Mouse (Mus musculus): ENCODE data around the gene Eef1akmt2. TPM values are rescaled to one million over a fixed set of nuclear protein-coding genes. Genes with fewer than 3 reads are reported as not detected.

Gene Eef1akmt2
- total RNA-seq, 2 experiments from 2014 or later, result 13.9 to 14.6 TPM

DNA sequence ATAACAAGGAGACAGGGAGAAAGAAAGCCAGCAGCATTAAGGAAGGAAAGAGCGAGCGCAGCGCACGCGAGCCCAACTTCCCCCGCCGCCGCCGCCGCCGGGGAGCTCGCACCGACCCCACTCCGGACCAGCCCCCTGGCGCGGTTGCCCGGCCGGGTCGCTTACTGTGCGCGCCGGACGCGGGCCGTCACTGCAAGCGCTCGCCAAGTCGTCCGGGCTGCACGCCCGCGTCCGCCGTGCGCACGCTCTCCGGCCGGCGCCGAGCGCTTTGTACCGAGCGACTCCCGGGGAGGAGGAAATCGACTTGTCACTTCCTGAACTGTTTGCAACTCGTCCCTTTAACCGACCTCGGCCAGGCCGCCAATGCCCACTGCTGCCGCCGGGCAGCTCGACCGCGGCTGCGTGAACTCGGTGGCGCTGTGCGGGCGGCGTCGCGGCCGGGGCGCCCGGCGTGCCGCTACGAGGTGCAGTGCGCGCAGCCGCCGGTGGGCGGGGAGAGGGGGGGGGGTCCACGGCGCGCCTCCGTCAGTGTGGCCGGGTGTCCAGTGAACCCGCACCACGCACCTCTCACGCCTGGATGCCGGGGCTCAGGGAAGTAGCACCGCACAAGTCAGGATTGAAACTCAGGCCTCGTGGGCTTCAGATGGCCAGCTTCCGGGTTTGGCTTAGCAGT, 38.9 kb downstream of the Eef1akmt2 start, which contains the start of gene Fam53b:
TSS of gene Fam53b (minus strand) at position 471 of the 673 bp plus-strand sequence.
- intact Hi-C loops (cut with DNase I), result loop anchor here (5.0 to 10.0 kb wide), 2 partner anchors 141 to 239 kb away; partner anchors contain the start of gene Oat

DNA sequence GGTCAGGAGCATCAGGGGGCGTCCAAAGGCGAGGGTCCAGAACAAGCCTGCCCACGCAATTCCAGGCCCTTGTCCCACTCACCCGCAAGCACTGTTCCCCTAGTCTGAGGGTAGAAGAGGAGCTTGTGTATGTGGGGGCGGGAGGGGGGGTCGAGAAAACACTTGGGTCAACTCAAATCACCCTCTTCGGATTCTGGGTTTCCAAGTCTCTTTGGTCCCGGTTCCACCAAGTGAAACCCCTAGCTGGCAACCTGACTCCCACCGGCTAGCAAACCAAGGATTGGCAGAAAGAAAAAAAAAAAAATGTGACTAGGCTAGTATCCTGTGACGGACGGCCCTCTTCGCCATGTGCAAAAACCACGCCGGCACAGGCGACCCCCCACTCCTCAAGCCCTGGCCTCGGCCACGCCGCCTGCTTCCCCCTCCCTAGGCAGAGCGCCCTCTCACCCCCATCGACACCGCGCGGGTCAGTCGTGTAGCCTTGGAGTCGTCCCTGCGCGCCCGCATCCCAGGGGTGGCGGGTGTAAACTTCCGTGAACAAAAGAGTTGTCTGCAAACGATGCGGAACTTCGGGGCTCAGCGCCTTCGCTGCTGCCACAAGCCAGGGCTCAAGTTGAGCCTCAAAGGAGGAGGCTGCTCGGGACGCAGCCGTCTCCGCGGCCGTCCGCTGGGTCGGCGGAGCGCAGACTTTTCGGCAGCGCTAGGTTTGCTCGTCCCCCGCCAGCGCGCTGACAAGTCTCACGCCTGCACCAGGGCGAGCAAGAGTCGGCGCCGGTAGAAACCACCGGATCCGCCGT, 39.7 kb downstream of the Eef1akmt2 start:
- DNase-seq, result peak; percentile 72 to 74
- intact Hi-C loops (cut with DNase I), result loop anchor here (5.0 to 10.0 kb wide), 2 partner anchors 141 to 238 kb away; partner anchors contain the start of gene Oat

More for the DNA sequence above, 38.9 kb downstream of the Eef1akmt2 start, which contains the start of gene Fam53b:
- DNase-seq, result peak; percentile 83 to 85

GRCm38 (mm10) chr7:132811716-132812618, 40.5 kb downstream of the Eef1akmt2 start:
- peak; percentile 55 to 57 for DNase-seq
- intact Hi-C loops (cut with DNase I), result loop anchor here (1.0 to 10.0 kb wide), 5 partner anchors 27 to 237 kb away; partner anchors contain the start of gene Oat

- intact Hi-C loops (cut with DNase I), result loop anchor here (1.0 to 10.0 kb wide), 5 partner anchors 26 to 236 kb away; partner anchors contain the start of gene Oat
- peak; percentile 95 to 97 for DNase-seq
These were observed 41.6 kb downstream of the Eef1akmt2 start for GRCm38 (mm10) chr7:132810879-132811278.

- intact Hi-C loops (cut with DNase I), result loop anchor here (2.0 to 10.0 kb wide), 3 partner anchors 26 to 236 kb away; partner anchors contain the start of gene Oat
- peak; percentile 70 to 74 for DNase-seq
These were observed 42.1 kb downstream of the Eef1akmt2 start for GRCm38 (mm10) chr7:132810368-132810767.

DNA sequence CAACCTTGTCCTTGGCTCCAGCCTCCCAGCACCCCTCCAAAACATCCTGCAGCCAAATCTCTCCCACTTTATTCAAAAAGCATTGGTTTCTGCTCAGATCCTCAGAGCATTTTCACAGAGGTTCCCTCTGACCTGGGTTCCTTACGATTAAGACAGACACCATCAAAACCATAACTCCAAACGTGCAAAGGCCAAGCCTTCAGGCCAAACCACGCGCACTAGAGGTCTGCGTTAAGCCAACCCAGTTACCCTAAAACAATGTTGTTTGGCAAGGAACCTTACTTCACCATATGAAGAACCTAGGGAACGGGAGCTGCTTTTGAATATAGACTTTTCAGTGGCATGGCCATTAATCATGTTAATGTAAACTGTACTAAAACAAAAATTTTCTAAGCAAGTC, 42.8 kb downstream of the Eef1akmt2 start:
- intact Hi-C loops (cut with DNase I), result loop anchor here (2.0 to 10.0 kb wide), 3 partner anchors 25 to 235 kb away; partner anchors contain the start of gene Oat
- no peak for DNase-seq

GRCm38 (mm10) chr7:132808841-132809682, 43.4 kb downstream of the Eef1akmt2 start:
- intact Hi-C loops (cut with DNase I), result no loop called here

GRCm38 (mm10) chr7:132808051-132808796, 44.2 kb downstream of the Eef1akmt2 start:
- intact Hi-C loops (cut with DNase I), result no loop called here

More at GRCm38 (mm10) chr7:132808841-132809682, 43.4 kb downstream of the Eef1akmt2 start:
- DNase-seq, result peak; percentile 51 to 55

DNA sequence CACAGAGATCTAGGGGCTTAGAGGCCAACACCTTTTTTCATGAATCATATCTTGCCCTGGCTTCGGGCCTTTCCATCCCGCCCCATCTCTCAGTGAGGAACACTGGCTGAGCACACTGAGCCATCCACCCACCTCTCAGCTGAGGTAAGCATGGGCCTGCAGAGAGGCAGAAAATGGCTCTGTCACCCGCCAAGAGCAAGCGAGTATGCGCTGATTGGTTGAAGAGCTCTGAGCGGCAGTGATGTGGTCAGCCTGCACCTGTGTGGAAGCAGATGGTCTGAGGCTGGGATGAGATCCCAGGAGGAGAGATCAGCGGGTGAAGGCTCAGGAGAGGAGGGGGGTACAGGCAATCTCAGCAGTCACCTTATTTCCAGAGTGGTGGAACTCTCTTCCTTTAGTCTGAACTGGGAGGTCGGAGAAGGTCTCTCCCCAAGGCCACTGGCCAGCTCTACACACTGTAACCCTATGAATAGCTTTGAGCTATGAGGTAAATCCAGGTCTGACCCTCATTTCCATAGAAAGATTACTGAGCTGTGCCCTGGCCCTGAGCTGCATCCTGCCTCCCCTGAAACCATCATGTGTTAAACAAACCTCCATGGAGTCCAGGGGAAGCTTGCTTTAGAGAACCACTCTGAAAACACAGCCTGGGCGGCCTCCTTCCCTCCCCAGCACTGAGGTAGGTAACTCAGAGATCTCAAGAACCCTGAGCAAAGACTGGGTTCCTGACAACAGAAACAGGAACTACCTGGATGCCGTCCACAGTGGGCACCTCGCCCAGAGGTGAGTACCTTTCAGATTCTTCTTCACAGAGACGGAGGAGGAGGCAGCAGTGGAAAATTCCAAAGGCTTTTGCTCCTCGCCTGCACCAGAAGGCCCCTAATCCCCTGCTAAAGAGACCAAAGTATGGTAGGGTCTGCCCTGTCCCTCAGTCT, 45.3 kb downstream of the Eef1akmt2 start:
- intact Hi-C loops (cut with DNase I), result no loop called here
- DNase-seq, result peak; percentile 41 to 47

More at GRCm38 (mm10) chr7:132808051-132808796, 44.2 kb downstream of the Eef1akmt2 start:
- DNase-seq, result no peak

- intact Hi-C loops (cut with DNase I), result no loop called here
- DNase-seq, result peak; percentile 85 to 86
These were observed 46.2 kb downstream of the Eef1akmt2 start for GRCm38 (mm10) chr7:132806286-132806685.

- no peak for DNase-seq
- intact Hi-C loops (cut with DNase I), result no loop called here
These were observed 47.5 kb downstream of the Eef1akmt2 start for GRCm38 (mm10) chr7:132804951-132805350.

DNA sequence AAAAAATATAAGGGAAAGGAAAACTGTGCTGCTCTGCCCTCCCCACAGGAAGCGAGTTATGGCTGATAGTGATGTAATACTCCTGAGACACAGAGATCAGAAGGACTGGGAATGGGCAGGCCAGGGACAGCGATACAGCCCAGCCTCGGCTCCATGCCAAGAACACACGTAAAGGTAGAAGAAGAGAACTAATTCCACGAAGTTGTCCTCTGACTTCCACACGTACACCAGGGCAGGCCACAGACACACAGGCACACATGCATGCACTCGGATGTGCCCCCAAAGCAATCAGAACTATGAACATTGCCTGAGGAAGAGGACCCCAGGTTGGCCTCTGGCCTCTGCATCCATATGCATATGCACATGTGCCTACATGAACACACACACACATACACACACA, 48.0 kb downstream of the Eef1akmt2 start:
- intact Hi-C loops (cut with DNase I), result no loop called here
- DNase-seq, result peak; percentile 32 to 35

GRCm38 (mm10) chr7:132803962-132804361, 48.5 kb downstream of the Eef1akmt2 start:
- DNase-seq, result peak; percentile 45 to 56
- intact Hi-C loops (cut with DNase I), result no loop called here

DNA sequence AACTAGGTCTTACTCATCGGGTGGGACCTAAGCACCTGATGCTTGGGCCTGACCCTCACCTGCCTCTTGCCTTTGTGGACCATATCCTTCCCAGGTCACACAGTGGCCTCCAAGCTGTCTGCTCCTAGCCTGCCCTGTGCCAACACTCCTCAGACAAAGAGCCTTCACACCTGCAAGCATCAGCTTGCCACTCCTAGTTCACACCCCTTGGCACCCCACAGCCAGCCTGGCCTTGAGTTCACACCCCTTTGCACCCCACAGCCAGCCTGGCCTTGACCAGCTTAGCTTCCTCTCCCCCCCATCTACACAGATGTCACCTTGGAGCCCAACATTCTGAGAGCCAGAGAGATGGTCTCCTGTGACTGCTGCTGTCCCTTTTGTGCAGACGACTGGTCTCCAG, 49.1 kb downstream of the Eef1akmt2 start:
- intact Hi-C loops (cut with DNase I), result no loop called here
- DNase-seq, result no peak

- peak; percentile 43 to 57 for DNase-seq
These were observed 49.8 kb downstream of the Eef1akmt2 start for GRCm38 (mm10) chr7:132802691-132803090.

DNA sequence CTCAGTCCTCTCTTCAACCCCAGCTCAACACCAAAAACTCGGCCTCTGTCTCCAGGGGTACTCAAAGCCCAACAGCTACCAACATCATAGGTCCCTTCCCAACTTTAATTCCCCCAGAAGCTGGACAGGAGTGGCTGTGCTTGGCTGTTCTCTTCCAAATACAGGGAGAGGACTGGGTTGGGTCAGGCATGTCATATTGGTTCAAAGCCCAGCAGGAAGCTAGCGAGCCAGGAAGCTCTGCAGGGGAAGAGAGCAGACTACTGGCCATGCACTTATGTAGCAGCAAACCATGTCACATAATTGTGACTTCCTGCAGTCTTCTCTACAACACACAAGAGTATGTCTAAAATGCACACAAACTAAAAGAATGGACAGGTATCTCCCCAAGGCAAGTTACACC, 50.4 kb downstream of the Eef1akmt2 start:
- peak; percentile 61 to 63 for DNase-seq
- intact Hi-C loops (cut with DNase I), result no loop called here

More at GRCm38 (mm10) chr7:132802691-132803090, 49.8 kb downstream of the Eef1akmt2 start:
- intact Hi-C loops (cut with DNase I), result no loop called here

DNA sequence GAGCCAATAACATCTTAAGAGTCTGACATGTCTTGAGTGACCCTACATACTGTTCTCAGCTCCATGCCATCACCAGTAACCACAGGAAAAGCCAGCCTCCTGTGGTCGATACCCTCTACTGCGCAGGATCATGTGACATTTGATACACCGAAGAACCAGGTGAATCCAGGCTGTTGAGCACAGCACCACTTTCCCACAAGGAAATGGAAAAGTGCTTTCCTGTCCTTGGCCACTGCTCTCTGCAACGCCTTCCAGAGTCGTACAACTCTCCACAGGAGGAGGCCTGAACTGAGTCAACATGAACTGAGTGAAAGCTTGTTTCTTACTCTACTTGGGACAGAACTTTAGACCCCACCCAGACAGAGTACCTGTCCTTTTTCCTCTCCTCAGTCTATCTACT, 51.0 kb downstream of the Eef1akmt2 start:
- DNase-seq, result no peak
- intact Hi-C loops (cut with DNase I), result loop anchor here (2.0 kb wide), 1 partner anchor 15 kb away; no protein-coding TSS in a partner anchor

All from heart, postnatal 10 days (tissue).